Mouse (Mus musculus): ENCODE data around the gene Pou2f3. TPM values are rescaled to one million over a fixed set of nuclear protein-coding genes. Genes with fewer than 3 reads are reported as not detected.
A peak's percentile ranks its signal among the peaks of the same experiment; 100 is the strongest.

Pou2f3 gene
- total and polyA plus RNA-seq, 3 experiments: 0.05 TPM; not detected in 2

DNA sequence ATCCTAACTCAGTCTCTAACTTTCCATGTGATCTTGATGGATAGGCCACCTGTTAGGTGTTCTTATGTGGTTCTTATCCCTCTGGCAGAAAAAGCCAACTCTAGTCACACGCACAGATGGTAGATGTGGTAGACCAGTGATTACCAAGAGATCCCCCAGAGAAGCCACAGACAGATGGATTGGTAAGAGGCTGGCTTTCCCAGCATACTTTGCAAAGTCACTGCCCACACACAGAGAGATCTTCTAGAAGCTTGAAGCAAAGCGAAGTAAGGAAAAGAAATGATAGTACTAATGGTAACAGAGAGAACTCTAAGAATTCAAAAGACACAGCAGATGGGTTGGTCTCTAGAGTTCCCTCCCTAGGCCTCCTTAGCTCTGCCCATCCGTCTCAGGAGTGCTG is 60.7 kb downstream of the Pou2f3 start:
- TF ChIP-seq POLR2AphosphoS5 (IDR thresholded peaks at IDR 0.05; ENCODE audit: insufficient replicate concordance, low read depth, low read length): no peak
- no peak for TF ChIP-seq GATA1 (IDR thresholded peaks at IDR 0.05; ENCODE audit: borderline replicate concordance, low read length)
- TF ChIP-seq CTCF (IDR thresholded peaks at IDR 0.05; ENCODE audit: low read depth, low read length): no peak
- TF ChIP-seq TAL1 (conservative IDR thresholded peaks at IDR 0.05; ENCODE audit: low read depth, low read length): no peak
- TF ChIP-seq GATA2 (IDR thresholded peaks at IDR 0.05; ENCODE audit: borderline replicate concordance, low read depth, low read length): no peak
- H3K4me1 ChIP-seq (ENCODE audit: insufficient read depth, low read depth, low read length): no peaks in the 10 kb centered on the region
- no peak overlapping the region for H3K4me3 ChIP-seq (ENCODE audit: low read depth, low read length)
- H3K27me3 ChIP-seq (ENCODE audit: insufficient read depth, low read length): peaks cover 22% of the 10 kb centered on the region
- DNase-seq (ENCODE audit: low spot score) (no peak), ATAC-seq (ENCODE audit: extremely low read depth, insufficient number of reproducible peaks, low FRiP score, poor library complexity, severe bottlenecking) (no peak)
- H3K36me3 ChIP-seq (replicated peaks): no peaks in the 10 kb centered on the region
- H3K9me3 ChIP-seq (replicated peaks): no peaks in the 10 kb centered on the region

DNA sequence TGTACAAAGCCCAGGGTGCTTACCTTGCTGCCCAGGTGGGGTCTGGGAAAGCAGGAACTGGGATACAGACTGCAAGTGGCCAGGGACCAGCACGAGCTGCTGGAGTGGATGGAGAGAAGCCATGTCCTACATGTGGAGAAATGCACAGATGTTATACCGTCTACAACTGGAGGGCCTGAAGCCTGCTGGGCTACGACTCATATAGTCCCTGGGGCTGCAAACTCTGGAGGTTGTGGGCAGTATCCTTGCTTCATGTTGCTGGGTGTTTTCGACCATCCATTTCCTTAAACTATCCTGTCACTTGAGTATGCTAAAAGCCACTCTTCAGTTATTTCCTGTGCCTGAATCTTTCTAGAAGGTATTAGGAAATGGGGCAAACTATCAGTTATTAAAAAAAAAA is 65.0 kb downstream of the Pou2f3 start:
- TF ChIP-seq TAL1 (conservative IDR thresholded peaks at IDR 0.05; ENCODE audit: low read depth, low read length): no peak
- TF ChIP-seq CTCF (IDR thresholded peaks at IDR 0.05; ENCODE audit: low read depth, low read length): no peak
- no peak for TF ChIP-seq POLR2AphosphoS5 (IDR thresholded peaks at IDR 0.05; ENCODE audit: insufficient replicate concordance, low read depth, low read length)
- no peak for TF ChIP-seq GATA2 (IDR thresholded peaks at IDR 0.05; ENCODE audit: borderline replicate concordance, low read depth, low read length)
- TF ChIP-seq GATA1 (IDR thresholded peaks at IDR 0.05; ENCODE audit: borderline replicate concordance, low read length): no peak
- no peak overlapping the region for H3K4me3 ChIP-seq (ENCODE audit: low read depth, low read length)
- H3K9me3 ChIP-seq (replicated peaks): no peaks in the 10 kb centered on the region
- ATAC-seq (ENCODE audit: extremely low read depth, insufficient number of reproducible peaks, low FRiP score, poor library complexity, severe bottlenecking) (no peak), DNase-seq (ENCODE audit: low spot score) (no peak)
- H3K4me1 ChIP-seq (ENCODE audit: insufficient read depth, low read depth, low read length): no peaks in the 10 kb centered on the region
- H3K27me3 ChIP-seq (ENCODE audit: insufficient read depth, low read length): peaks cover 30% of the 10 kb centered on the region
- no peaks in the 10 kb centered on the region for H3K36me3 ChIP-seq (replicated peaks)

GRCm38 (mm10) chr9:43144206-43144810 is 65.9 kb downstream of the Pou2f3 start:
- H3K4me3 ChIP-seq (ENCODE audit: low read depth, low read length): no peak overlapping the region
- TF ChIP-seq CTCF (IDR thresholded peaks at IDR 0.05; ENCODE audit: low read depth, low read length) (no peak), TAL1 (conservative IDR thresholded peaks at IDR 0.05; ENCODE audit: low read depth, low read length) (no peak), GATA2 (IDR thresholded peaks at IDR 0.05; ENCODE audit: borderline replicate concordance, low read depth, low read length) (no peak), POLR2AphosphoS5 (IDR thresholded peaks at IDR 0.05; ENCODE audit: insufficient replicate concordance, low read depth, low read length) (no peak), GATA1 (IDR thresholded peaks at IDR 0.05; ENCODE audit: borderline replicate concordance, low read length) (no peak)
- ATAC-seq (ENCODE audit: extremely low read depth, insufficient number of reproducible peaks, low FRiP score, poor library complexity, severe bottlenecking) (no peak), DNase-seq (ENCODE audit: low spot score) (no peak)
- H3K27me3 ChIP-seq (ENCODE audit: insufficient read depth, low read length): peaks cover 38% of the 10 kb centered on the region
- H3K9me3 ChIP-seq (replicated peaks): no peaks in the 10 kb centered on the region
- H3K36me3 ChIP-seq (replicated peaks): no peaks in the 10 kb centered on the region
- no peaks in the 10 kb centered on the region for H3K4me1 ChIP-seq (ENCODE audit: insufficient read depth, low read depth, low read length)

GRCm38 (mm10) chr9:43141839-43142238 is 68.3 kb downstream of the Pou2f3 start:
- Histone ChIP-seq H3K4me1 (ENCODE audit: insufficient read depth, low read depth, low read length) (no peaks in the 10 kb centered on the region), H3K4me3 (ENCODE audit: low read depth, low read length) (no peak overlapping the region), H3K9me3 (replicated peaks) (no peaks in the 10 kb centered on the region), H3K27me3 (ENCODE audit: insufficient read depth, low read length) (peaks cover 51% of the 10 kb centered on the region), H3K36me3 (replicated peaks) (no peaks in the 10 kb centered on the region)
- ATAC-seq (ENCODE audit: extremely low read depth, insufficient number of reproducible peaks, low FRiP score, poor library complexity, severe bottlenecking) (no peak), DNase-seq (ENCODE audit: low spot score) (peak; percentile 35)
- TF ChIP-seq GATA2 (IDR thresholded peaks at IDR 0.05; ENCODE audit: borderline replicate concordance, low read depth, low read length) (no peak), CTCF (IDR thresholded peaks at IDR 0.05; ENCODE audit: low read depth, low read length) (peak; percentile 75)

DNA sequence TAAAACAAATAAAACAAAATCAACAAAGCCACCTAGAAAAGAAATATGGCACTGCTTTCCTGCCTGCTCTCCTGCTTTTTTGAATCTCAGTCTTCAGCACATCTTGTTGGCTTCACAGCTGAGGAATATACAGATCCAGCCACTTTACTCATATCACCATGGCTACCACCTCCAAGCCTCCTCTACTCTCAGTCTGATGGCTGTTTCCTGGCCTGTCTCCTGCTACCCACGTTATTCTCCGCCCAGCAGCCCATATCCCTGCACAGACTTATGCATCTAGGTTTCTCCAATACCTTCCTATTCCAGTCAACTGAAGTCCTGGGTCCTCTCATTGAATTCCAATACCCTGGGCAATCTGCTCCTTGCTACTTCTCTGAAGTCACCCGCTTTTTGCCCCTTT is 76.6 kb downstream of the Pou2f3 start:
- DNase-seq (ENCODE audit: low spot score) (no peak), ATAC-seq (ENCODE audit: extremely low read depth, insufficient number of reproducible peaks, low FRiP score, poor library complexity, severe bottlenecking) (no peak)
- H3K27me3 ChIP-seq (ENCODE audit: insufficient read depth, low read length): peaks cover 37% of the 10 kb centered on the region
- H3K4me3 ChIP-seq (ENCODE audit: low read depth, low read length): no peak overlapping the region
- H3K4me1 ChIP-seq (ENCODE audit: insufficient read depth, low read depth, low read length): peaks cover 25% of the 10 kb centered on the region
- no peaks in the 10 kb centered on the region for H3K36me3 ChIP-seq (replicated peaks)
- TF ChIP-seq CTCF (IDR thresholded peaks at IDR 0.05; ENCODE audit: low read depth, low read length) (no peak), GATA2 (IDR thresholded peaks at IDR 0.05; ENCODE audit: borderline replicate concordance, low read depth, low read length) (no peak), POLR2AphosphoS5 (IDR thresholded peaks at IDR 0.05; ENCODE audit: insufficient replicate concordance, low read depth, low read length) (no peak), GATA1 (IDR thresholded peaks at IDR 0.05; ENCODE audit: borderline replicate concordance, low read length) (no peak)
- H3K9me3 ChIP-seq (replicated peaks): no peaks in the 10 kb centered on the region

DNA sequence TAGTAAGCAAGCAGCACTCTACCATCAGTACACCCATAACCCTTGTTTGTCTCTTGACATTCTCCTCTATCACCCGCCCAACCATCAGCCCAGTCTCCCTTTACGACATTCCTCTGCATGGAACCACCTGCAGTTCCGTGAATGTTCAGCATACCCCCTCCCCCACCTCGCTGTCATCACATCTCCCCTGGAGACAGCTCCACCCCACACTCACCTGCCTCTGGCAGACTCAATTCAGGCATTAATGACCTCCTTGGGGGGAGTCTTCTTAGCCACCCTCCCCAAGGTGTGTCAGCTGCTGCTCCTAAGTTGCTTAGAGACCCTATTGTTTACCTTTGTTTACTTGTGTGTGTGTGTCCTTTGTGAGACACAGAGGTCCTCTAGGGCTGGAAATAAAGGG is 77.8 kb downstream of the Pou2f3 start:
- Histone ChIP-seq H3K4me3 (ENCODE audit: low read depth, low read length) (no peak overlapping the region), H3K9me3 (replicated peaks) (no peaks in the 10 kb centered on the region), H3K4me1 (ENCODE audit: insufficient read depth, low read depth, low read length) (peaks cover 25% of the 10 kb centered on the region), H3K27me3 (ENCODE audit: insufficient read depth, low read length) (peaks cover 35% of the 10 kb centered on the region), H3K36me3 (replicated peaks) (no peaks in the 10 kb centered on the region)
- ATAC-seq (ENCODE audit: extremely low read depth, insufficient number of reproducible peaks, low FRiP score, poor library complexity, severe bottlenecking): no peak
- no peak for DNase-seq (ENCODE audit: low spot score)
- TF ChIP-seq GATA1 (IDR thresholded peaks at IDR 0.05; ENCODE audit: borderline replicate concordance, low read length): no peak
- no peak for TF ChIP-seq TAL1 (conservative IDR thresholded peaks at IDR 0.05; ENCODE audit: low read depth, low read length)
- TF ChIP-seq CTCF (IDR thresholded peaks at IDR 0.05; ENCODE audit: low read depth, low read length): no peak
- no peak for TF ChIP-seq POLR2AphosphoS5 (IDR thresholded peaks at IDR 0.05; ENCODE audit: insufficient replicate concordance, low read depth, low read length)
- TF ChIP-seq GATA2 (IDR thresholded peaks at IDR 0.05; ENCODE audit: borderline replicate concordance, low read depth, low read length): no peak
